Comparison of ENCODE assay signal across 24 mouse cellular contexts in genomic region chr2:158157654-158158053, GRCm38 (mm10).
"Had no signal": no experiment of that assay in that cellular context is flagged by ENCODE, and none has a peak within 500 bp of the region (broad histone marks: within the 10 kb centered on the region; RNA-seq: fewer than 3 reads in every experiment).

No protein-coding gene starts in this region.

- DNase-seq: forebrain, postnatal 0 days; gastrocnemius, postnatal 14 days; gastrocnemius, postnatal 36 days; heart, adult 11 months; heart, adult 2 months; heart, postnatal 14 days; heart, postnatal 36 days; kidney, adult 18-20 months; kidney, adult 8-10 months; kidney, postnatal 10 days; kidney, postnatal 25 days; kidney, postnatal 4 days; liver had no signal

- H3K27me3 ChIP-seq: heart, embryonic 13.5 days; heart, embryonic 15.5 days; hindbrain, embryonic 15.5 days; limb, embryonic 12.5 days had no signal

- H3K9ac ChIP-seq: forebrain, postnatal 0 days; heart, embryonic 13.5 days; heart, embryonic 15.5 days; hindbrain, embryonic 15.5 days; limb, embryonic 12.5 days had no signal

- ATAC-seq: forebrain, postnatal 0 days; hindbrain, postnatal 0 days; intestine, postnatal 0 days had no signal

- H3K9me3 ChIP-seq: heart, embryonic 15.5 days; hindbrain, embryonic 15.5 days; limb, embryonic 10.5 days; limb, embryonic 12.5 days had no signal

- H3K27ac ChIP-seq: heart, adult 2 months; heart, embryonic 13.5 days; heart, embryonic 15.5 days; hindbrain, embryonic 15.5 days; hindbrain, postnatal 0 days; layer of hippocampus, adult 2 months; left cerebral cortex, adult 2 months; limb, embryonic 10.5 days; limb, embryonic 12.5 days had no signal

- H3K4me3 ChIP-seq: heart, adult 2 months; heart, embryonic 13.5 days; heart, embryonic 15.5 days; hindbrain, embryonic 15.5 days; layer of hippocampus, adult 2 months; left cerebral cortex, adult 2 months; limb, embryonic 10.5 days; limb, embryonic 12.5 days had no signal

- H3K4me2 ChIP-seq: heart, embryonic 11.5 days; heart, embryonic 13.5 days; heart, embryonic 15.5 days; hindbrain, embryonic 15.5 days; limb, embryonic 12.5 days; liver, embryonic 11.5 days had no signal

- H3K36me3 ChIP-seq: heart, embryonic 13.5 days; heart, embryonic 15.5 days; hindbrain, embryonic 15.5 days; limb, embryonic 10.5 days; limb, embryonic 12.5 days had no signal
